Mouse (Mus musculus): ENCODE results near the gene Tnip2.

The Tnip2 gene

GRCm38 (mm10) chr5:34466079-34466478, 47.7 kb downstream of the Tnip2 start:
- in situ Hi-C loops (cut with MboI, MseI) = no loop called here

DNA sequence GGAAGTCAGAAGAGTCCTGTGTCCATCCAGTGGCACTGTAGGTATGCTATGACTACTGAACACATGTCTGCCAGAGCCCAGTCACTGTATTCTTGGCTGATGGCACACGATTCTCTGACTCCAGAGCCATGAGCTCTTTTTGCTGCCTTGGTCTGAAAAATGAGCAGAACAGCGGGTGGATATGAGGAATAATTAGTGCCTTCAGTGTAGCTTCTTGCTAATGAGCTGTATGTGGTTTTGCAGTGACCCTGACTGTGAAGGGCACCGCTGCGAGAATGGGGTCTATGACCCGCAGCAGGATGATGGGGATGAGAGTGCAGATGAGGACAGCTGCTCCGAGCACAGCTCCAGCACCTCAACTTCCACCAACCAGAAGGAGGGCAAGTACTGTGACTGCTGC, 52.0 kb downstream of the Tnip2 start:
- in situ Hi-C loops (cut with MboI, MseI) = no loop called here

GRCm38 (mm10) chr5:34461294-34461693, 52.5 kb downstream of the Tnip2 start:
- in situ Hi-C loops (cut with MboI, MseI) = no loop called here

DNA sequence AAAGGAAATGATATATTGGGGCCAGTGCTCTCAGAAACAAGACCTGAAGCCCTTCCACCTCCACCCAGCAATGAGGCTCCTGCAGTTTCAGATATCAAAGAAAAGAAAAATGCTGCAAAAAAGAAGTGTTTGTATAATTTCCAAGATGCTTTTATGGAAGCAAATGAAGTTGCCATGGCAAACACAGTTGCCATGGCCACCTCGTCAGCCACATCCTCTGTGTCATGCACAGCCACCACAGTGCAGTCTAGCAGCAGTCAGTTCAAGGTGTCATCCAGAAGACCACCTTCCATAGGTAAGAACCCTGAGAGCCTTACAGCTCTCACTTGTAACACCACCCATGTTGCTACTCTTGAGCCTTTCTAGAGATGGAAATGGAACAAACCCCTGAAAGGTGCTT, 54.8 kb downstream of the Tnip2 start:
- in situ Hi-C loops (cut with MboI, MseI) = no loop called here

GRCm38 (mm10) chr5:34446207-34446606, 67.6 kb downstream of the Tnip2 start:
- in situ Hi-C loops (cut with MboI, MseI) = no loop called here

Data from T-helper 17 cell (primary cell).